Mouse (Mus musculus): ENCODE measurements at regions not wholly inside any gene's neighbourhood (a gene's known extent, or its start where the extent isn't known, plus 50 kb on each side); places are given as distances from the start of the nearest gene placed in this dataset.

DNA sequence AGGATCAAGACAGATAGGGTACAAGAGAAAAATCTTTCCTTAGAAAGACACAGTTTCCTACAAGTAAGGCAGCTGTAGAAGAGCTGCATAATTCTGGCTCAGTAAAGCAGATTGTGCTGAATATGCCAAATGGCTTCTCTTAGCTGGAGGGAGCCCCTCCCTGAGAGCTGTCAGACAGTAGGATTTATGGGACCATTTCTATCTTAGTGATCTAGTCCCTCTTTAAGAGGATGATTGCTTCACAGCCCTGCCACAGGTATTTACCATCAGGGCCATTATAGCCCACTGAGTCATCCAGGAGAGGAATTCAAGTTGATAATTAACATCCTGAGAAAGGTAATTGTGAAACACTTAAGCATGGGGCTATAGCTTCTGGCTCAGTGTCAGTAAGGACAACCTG is 101.5 kb upstream of the Cypt1 start:
- peak in 1 of 2 experiments; percentile 9 for DNase-seq (ENCODE audit: low spot score in 2 of 2)

DNA sequence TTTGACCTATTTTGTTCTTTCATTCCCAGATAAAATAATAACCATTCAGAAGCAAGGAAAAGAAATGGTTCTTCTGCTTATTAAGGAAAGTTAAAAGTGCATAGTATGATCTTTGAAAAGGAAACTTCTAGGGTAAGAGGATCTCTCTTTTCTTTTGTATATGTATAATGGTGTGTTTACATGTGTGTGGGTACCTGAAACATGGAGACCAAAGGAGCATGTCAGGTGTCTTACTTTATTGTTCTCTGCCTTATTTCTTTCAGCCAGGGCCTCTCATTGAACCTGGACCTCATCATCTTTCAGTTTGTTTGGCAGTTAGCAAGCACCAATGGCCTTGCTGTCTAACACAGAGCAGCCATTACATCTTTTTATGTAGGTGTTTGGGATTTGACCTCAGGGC is 101.0 kb upstream of the Cypt1 start:
- no peak for DNase-seq (ENCODE audit: low spot score in 2 of 2)

DNA sequence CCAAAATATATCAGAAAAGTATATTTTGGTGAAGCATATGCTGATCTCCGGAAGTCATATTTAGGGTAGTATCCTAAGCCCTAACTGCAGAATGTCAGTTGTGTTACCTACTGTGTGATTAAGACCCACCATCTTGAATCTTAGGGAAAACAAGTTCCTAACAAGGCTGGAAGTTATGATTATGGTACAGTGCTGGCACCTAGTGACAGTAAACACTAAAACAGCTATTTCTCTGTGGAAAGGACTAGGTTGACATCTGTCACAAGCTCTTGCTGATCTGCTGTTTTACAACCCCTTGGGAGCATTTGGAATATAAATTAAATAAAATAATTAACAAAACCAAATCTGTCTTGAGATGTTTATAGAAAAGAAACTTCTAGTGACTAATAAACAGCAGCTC is 84.6 kb upstream of the Cypt1 start:
- DNase-seq (ENCODE audit: low spot score in 2 of 2), result peak in 1 of 2 experiments; percentile 4

DNA sequence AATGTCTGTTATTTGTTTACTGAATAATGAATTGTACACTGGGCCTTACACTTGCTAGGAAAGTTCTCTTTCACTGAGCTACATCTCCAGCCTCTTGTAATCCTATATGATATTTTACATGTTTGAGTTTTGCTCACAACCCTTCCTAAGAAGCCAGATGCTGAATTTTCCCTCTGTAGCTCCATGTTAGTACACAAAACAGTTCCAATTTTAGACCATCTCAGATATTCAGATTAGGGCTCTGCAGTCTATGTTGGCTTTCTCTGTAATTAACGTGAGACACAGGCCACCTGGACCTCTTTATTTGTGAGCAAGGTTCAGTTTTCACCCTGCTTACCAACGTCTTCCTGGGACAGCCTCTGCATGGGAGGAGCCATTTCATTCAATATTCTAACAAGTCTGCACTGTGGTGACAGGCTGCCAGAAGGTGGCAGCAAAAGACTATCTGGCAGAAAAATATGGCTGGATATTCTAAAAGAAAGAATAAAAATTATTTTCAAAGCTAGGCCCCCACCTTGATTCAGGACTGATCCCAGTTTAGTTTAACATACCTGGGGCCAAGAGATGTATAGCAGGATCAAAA is 72.1 kb upstream of the Cypt1 start:
- peak; percentile 7 to 54 for DNase-seq (ENCODE audit: low spot score in 2 of 2)

All from layer of hippocampus, adult 18-20 months (tissue).